Mouse (Mus musculus) ES-CJ7 (cell line): ENCODE measurements around the gene Ssr3.
A peak's percentile ranks its signal among the peaks of the same experiment; 100 is the strongest.

ENCODE experiments used
- DNase-seq: peaks from one replicate; pipeline ENCODE4 v3.0.0; 2011; ENCODE audit warnings: low read depth, low spot score

Ssr3 gene

GRCm38 (mm10) chr3:65374729-65375128 lies 17.7 kb downstream of the Ssr3 start:
- DNase-seq = no peak

DNA sequence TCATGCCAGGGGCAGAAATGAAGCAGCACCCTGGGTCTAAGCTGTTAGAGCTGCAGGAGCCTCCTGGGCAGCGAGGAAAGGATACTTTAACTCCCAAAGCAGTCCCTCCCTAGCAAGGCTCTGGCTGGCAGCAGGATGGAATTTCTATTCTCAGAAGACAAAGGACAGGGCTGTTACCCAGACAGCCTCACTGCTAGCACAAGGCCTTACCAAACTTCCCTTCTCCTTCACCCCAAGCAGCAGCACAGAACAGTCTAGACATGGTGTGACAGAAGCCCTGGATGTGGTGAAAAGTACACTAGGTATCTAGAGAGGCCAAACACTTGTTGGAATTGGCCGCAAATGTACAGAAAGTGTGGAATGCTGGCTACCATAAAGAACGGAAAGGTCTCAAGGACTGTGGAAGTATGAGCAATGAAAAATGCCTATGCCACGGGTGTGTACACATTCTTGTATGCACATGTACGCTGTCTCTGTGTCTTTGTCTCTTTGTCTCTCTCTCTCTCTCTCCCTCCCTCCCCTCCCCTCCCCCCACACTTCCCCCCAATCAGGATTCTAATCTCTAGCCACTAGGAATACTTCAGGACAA lies 18.7 kb downstream of the Ssr3 start:
- peak; percentile 13 for DNase-seq

DNA sequence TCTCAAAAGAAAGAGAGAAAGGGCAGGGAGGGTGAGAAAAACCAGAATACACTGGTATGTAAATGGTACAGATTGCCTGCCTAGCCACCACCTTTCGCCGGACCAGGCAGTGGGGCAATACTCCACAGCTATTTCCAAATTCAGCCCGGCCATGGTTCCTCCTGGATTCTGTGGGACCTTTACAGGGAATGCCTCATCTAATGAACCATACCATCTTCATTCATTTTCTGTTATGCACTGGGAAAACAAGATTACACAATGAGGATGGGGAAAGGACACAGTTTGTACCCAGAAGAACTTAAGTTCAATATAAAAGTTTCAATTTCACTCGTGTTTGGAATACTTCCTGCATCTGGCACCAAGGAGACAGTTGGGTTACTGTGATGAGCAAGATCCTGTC lies 19.9 kb downstream of the Ssr3 start:
- DNase-seq = no peak

DNA sequence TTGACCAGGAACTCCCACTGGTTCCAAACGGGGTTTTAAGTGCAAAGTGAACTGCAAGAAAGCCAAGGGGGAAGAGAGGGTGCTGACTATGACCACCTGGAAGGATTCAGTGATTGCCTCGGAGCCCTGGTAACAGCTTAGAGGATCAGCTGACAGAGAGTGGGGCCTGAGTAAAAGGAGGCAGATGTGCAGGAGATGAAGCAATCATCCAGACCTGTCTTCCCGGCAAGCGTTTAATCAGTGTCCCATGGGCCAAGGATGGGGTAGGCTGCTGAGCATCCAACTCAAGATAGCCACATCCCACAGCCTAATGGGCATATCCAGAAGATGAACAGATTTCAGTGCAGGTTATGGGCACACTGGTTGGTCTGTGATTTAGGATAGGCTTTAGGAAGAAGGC lies 24.5 kb downstream of the Ssr3 start:
- DNase-seq = no peak

DNA sequence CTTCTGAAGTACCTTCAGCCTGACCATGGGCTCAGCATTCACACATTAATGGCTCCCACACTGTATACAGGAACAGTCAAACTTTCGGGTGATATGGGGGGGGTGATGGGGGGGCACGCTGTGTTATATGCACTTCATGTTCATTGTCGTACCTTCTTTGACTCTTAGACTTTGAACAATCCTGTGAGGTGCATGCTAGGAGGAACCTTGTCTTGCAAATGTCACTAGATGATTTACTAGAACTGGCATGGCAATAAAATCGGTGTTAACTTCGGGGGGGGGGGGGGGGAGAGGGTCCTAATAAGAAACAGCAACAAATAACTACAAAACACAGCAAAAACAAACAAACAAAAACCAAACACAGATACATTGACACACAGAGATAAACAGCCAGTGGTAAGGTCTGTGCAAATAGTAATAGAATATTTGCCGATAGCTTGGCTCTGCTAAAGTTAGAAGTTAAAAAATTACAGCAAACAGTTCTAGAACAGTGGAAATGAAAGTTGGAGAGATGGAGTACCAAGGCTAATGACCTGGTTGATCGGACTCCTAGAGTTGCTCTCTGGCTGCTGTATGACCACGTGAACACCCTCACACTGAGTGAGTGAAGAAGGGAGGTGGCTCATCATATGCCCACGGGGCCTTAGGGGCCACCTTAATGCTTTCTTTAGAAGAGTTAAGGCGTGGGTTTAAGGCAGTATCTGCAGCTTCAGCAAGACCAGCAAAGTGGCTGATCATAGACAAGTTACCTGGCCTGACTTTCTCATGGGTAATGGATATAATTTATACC lies 26.3 kb downstream of the Ssr3 start:
- no peak for DNase-seq

- no peak for DNase-seq
Measured at GRCm38 (mm10) chr3:65365184-65365583, 27.2 kb downstream of the Ssr3 start.

DNA sequence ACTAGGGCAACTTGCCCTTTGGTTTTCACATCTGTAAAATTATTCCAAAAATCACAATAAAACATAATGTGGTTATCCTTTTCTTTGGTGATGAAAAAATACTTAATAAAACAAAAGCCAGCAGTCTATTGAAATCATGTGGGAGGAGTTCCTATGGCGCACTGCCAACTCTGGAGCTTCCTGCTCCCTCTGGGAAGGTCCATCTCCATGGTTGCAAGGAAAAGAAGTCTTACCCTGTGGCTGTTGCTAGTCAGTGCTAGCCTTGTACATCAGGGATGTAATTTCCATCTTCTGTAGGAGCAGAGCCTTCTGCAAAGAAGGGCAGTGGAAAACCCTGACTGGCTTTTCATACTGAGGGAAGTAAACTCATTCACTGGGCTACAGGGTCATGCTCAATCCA lies 29.0 kb downstream of the Ssr3 start:
- DNase-seq = no peak

GRCm38 (mm10) chr3:65360163-65360969 lies 32.1 kb downstream of the Ssr3 start:
- DNase-seq = no peak

DNA sequence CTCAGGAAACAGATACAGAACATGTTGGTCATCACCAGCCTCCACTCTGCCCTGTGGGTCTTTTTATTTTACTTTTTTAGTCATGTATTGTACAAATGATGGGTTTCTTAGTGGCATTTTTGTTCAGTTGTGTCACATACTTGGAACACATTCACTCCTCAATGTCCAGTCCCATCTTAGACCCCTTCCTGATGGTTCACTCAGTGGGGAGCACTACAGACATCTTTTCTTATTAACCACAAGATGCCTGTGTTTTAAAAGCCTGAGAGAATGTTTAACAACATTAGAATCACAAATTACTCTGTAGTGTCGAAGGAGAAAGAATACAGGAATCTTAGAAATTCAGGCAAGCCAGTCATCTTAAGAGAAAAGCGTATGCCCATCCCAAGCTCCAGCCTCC lies 33.6 kb downstream of the Ssr3 start:
- DNase-seq = no peak

DNA sequence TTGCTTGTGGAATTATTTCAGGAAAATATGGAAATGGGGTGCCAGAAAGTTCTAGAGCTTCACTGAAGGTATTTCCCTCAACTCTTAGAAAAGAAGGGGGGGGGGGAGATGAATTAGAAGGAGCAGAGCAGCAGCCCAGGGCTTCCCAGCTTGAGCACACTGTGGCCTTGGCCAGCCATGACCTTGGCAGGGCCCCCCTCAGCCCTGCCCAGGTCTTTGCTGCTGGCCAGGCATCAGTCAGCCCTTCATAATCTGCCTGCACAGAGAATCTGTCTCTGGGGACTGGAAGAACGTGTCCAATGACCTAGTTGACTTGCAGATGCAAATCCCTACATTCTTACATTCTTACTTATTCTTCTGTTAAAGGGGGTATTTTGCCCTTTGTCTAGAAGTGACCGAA lies 34.1 kb downstream of the Ssr3 start:
- no peak for DNase-seq

DNA sequence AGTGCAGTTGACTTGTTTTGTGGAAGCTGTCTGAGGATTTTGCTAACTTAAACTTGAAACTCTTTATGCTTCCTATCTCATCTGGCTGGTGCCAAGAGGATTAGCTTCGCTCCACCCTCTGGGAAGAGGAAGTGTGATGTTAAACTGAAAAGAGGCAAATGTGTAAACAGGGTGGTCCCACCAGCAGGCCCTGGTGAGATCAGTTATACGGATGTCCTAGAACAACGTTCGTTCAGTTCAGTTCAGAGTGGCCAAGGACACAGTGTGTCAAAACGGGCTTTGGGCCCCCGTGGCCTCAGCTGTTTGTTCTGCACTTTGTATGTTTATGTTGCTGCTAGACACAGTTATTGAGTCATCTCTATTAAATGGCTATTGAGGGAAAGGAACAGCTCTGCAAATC lies 36.9 kb downstream of the Ssr3 start:
- no peak for DNase-seq

GRCm38 (mm10) chr3:65353263-65354037 lies 39.0 kb downstream of the Ssr3 start:
- no peak for DNase-seq

- no peak for DNase-seq
Measured at GRCm38 (mm10) chr3:65352278-65353127, 39.9 kb downstream of the Ssr3 start.

GRCm38 (mm10) chr3:65346176-65346575 lies 46.2 kb downstream of the Ssr3 start:
- no peak for DNase-seq

- DNase-seq = no peak
Measured at GRCm38 (mm10) chr3:65340173-65340951, 52.1 kb downstream of the Ssr3 start.

DNA sequence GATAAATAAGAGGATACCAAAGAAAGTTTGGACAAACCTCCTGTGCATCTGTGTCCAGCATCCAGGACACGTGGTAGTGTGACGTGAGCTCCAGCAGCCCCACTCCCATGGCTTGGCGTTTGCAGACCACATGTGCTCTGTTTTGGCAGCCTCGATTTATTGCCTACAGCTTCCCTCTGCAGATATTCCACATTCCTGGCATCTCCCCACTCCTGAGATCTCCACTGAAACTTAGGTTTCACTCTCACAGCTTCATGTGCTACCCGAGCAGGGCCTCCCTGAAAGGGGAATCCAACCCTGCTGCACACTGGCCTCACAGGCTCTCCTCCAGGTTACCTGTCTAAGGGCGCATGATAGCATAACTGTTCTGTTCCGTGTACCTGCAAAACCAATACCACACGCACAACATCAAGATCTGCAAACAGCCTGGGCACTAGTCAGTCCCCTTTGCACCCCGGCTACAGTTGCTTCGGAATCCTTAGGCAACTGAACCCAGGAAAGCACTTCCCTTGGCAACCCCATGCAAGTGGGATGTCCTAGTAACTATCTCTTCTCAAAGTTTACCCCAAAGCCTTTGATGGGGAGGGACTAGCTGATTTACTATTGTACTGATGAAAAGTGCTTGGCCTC lies 54.5 kb downstream of the Ssr3 start:
- DNase-seq = no peak
